Mouse (Mus musculus): Measurements from ENCODE around the gene Fam20a.

GRCm38 (mm10) chr11:109668115-109668725 lies 53.9 kb downstream of the Fam20a start:
- TF ChIP-seq CTCF (IDR thresholded peaks at IDR 0.05 in 2 of 3, conservative IDR thresholded peaks at IDR 0.05 in 1 of 3; ENCODE audit: control insufficient read depth in 1 of 3, insufficient read depth in 1 of 3, low read depth in 2 of 3, low read length in 3 of 3, poor library complexity in 1 of 3, severe bottlenecking in 1 of 3), result no peak
- TF ChIP-seq USF1 (IDR thresholded peaks at IDR 0.05; ENCODE audit: low read depth, low read length), result no peak
- no peak for TF ChIP-seq POLR2A (IDR thresholded peaks at IDR 0.05; ENCODE audit: control insufficient read depth in 1 of 2, insufficient read depth in 1 of 2, low read depth in 1 of 2, low read length in 2 of 2, poor library complexity in 1 of 2)
- no peak for TF ChIP-seq TCF12 (IDR thresholded peaks at IDR 0.05; ENCODE audit: low read depth, low read length)
